Mouse (Mus musculus) forebrain, embryonic 15.5 days (tissue): ENCODE results near the gene Tex50. TPM values are rescaled to one million over a fixed set of nuclear protein-coding genes. Genes with fewer than 3 reads are reported as not detected.

Source experiments
- ATAC-seq: fragments of 200-750 bp; cut with Nextera tagmentation; replicated peaks from 2 replicates; pipeline ENCODE4 v1.8.0; 2017; ENCODE audit warnings: mild to moderate bottlenecking, moderate TSS enrichment, moderate library complexity
- H3K27ac ChIP-seq: fragments of 300-500 bp; sonication (generic); replicated peaks from 2 replicates; pipeline ENCODE4 v1.5.1; 2015; ENCODE audit warnings: mild to moderate bottlenecking, inconsistent platforms
- H3K27me3 ChIP-seq: fragments of 300-500 bp; sonication (generic); 2 replicates; pipeline ENCODE4 v1.6.1; 2015; ENCODE audit warnings: inconsistent platforms
- H3K36me3 ChIP-seq: fragments of 300-500 bp; sonication (generic); 2 replicates; pipeline ENCODE4 v1.6.1; 2015; ENCODE audit warnings: mild to moderate bottlenecking, inconsistent platforms
- H3K4me1 ChIP-seq: fragments of 300-500 bp; sonication (generic); 2 replicates; pipeline ENCODE4 v1.6.1; 2015; ENCODE audit warnings: inconsistent platforms
- H3K4me2 ChIP-seq: fragments of 300-500 bp; sonication (generic); replicated peaks from 2 replicates; pipeline ENCODE4 v1.6.1; 2015; ENCODE audit warnings: mild to moderate bottlenecking, inconsistent platforms
- H3K4me3 ChIP-seq: fragments of 300-500 bp; sonication (generic); 2 replicates; pipeline ENCODE4 v1.5.1; 2015; ENCODE audit warnings: mild to moderate bottlenecking, inconsistent platforms
- H3K9ac ChIP-seq: fragments of 300-500 bp; sonication (generic); replicated peaks from 2 replicates; pipeline ENCODE4 v1.6.1; 2015; ENCODE audit warnings: mild to moderate bottlenecking, inconsistent platforms
- H3K9me3 ChIP-seq: fragments of 300-500 bp; sonication (generic); 2 replicates; pipeline ENCODE4 v1.6.1; 2016; ENCODE audit warnings: inconsistent platforms
- whole genome bisulfite sequencing: fragments of 180-500 bp; shearing (Covaris S2); methylation state at CpG from one replicate; pipeline ENCODE4 v1.1.7; 2015; ENCODE audit warnings: mixed read lengths; 5-methylcytosine and 5-hydroxymethylcytosine counted together
- polyA plus RNA-seq: library from polyadenylated mRNA; unstranded; fragments of >200 nt; fragmentation: Nextera tagmentation; extraction: Ambion mirVana; gene quantifications from 2 replicates; pipeline ENCODE4 v1.2.1, GENCODE M21; 2015

Tex50 gene
- polyA plus RNA-seq, 1 experiment from 2014 or later, result 0.66 TPM

- 79% methylated on average over 8 of the region's 8 CpGs for WGBS
Observed at GRCm38 (mm10) chr1:161109216-161109615, 49.9 kb downstream of the Tex50 start.

More at GRCm38 (mm10) chr1:161109216-161109615, 49.9 kb downstream of the Tex50 start:
- Histone ChIP-seq H3K27me3 (no peaks in the 10 kb centered on the region), H3K4me2 (no peak overlapping the region), H3K27ac (no peak overlapping the region), H3K36me3 (peaks cover 24% of the 10 kb centered on the region), H3K9ac (no peak overlapping the region), H3K4me1 (no peaks in the 10 kb centered on the region), H3K4me3 (no peak overlapping the region), H3K9me3 (no peaks in the 10 kb centered on the region)
- no peak for ATAC-seq

Other genes starting within 250 kb of the Tex50 start
- gene Serpinc1, start 180.7 kb downstream of the Tex50 start, polyA plus RNA-seq, result 3.8 and 4.4 TPM in 2 replicates
- gene Zbtb37, start 124.5 kb downstream of the Tex50 start, polyA plus RNA-seq, result 15.1 and 16.4 TPM in 2 replicates
- 33.6 and 34.6 TPM in 2 replicates for gene Dars2, start 88.7 kb downstream of the Tex50 start, polyA plus RNA-seq
- gene Cenpl, start 88.6 kb downstream of the Tex50 start, polyA plus RNA-seq, result 20.4 and 22.1 TPM in 2 replicates
- gene Klhl20, start 27.8 kb downstream of the Tex50 start, polyA plus RNA-seq, result 18.4 and 18.9 TPM in 2 replicates
- gene Ankrd45, start 16.6 kb downstream of the Tex50 start, polyA plus RNA-seq, result 22.3 and 22.4 TPM in 2 replicates
- gene Prdx6, start 91.9 kb upstream of the Tex50 start, polyA plus RNA-seq, result 243 and 250 TPM in 2 replicates
- gene Tnfsf4, start 236.1 kb upstream of the Tex50 start, polyA plus RNA-seq, result not detected in 2 replicates